Mouse (Mus musculus) Patski (cell line): ENCODE results near the gene Sell. TPM values are rescaled to one million over a fixed set of nuclear protein-coding genes. Genes with fewer than 3 reads are reported as not detected.

Experiments
- ATAC-seq: fragments of 100-300 bp; one replicate; pipeline ENCODE4 v1.8.0; 2021
- CTCF ChIA-PET: fragments of 350-600 bp; sonication (Branson Sonifier 250); formaldehyde crosslinking; loops from one replicate; lab custom pipeline; 2022; ENCODE audit warnings: inconsistent platforms; lab: Charles Lee
- POLR2A ChIA-PET: fragments of 350-600 bp; sonication (Branson Sonifier 250); formaldehyde crosslinking; loops from one replicate; lab custom pipeline; 2022; ENCODE audit warnings: antibody characterized with exemption, inconsistent platforms; lab: Charles Lee
- DNase-seq: peaks from one replicate; pipeline ENCODE4 v3.0.0-alpha.2; 2011; ENCODE audit warnings: low read depth, low spot score
- H3K27me3 ChIP-seq: fragments of 371-371 bp; one replicate; pipeline ENCODE4 v1.5.1; 2021
- CTCF ChIP-seq: fragments of 100-300 bp; IDR thresholded peaks from one replicate; pipeline ENCODE4 v1.5.1; 2021
- in situ Hi-C: fragments of 300-500 bp; cut with MboI; formaldehyde crosslinking; loops from 3 replicates; pipeline ENCODE4 v1.11.1; 2018; ENCODE audit warnings: low pct_unique_long_range_greater_than_20kb, mixed read lengths
- polyA plus RNA-seq: library from polyadenylated mRNA; unstranded; gene quantifications from one replicate; pipeline ENCODE4 v1.2.3, GENCODE M21; 2021

The Sell gene
- polyA plus RNA-seq, 1 experiment from 2014 or later = not detected

DNA sequence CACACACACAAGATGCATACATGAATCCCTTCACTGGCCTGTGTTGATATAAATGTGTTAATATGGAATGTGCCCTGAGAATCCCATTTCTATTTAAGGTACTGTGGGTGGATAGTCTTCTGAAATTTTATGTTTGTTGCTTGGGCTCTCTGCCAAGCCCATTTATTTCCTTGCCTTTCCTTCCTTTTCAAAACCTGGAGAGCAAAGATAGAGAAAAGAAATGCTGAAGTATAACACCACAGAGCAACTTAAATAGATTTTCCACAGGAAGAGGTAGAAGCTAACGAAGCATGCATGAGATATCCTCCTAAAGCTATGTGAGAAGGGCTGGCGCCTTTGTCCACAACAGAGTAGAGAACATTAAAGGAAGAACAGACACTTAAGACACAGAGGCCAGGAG, 48.0 kb downstream of the Sell start:
- peaks cover 41% of the 10 kb centered on the region for H3K27me3 ChIP-seq
- ATAC-seq = no peak
- POLR2A ChIA-PET = no interaction called here
- DNase-seq = no peak
- CTCF ChIA-PET = interaction anchor here (1.0 kb wide), 1 partner anchor 29 kb away, joined by 4 read pairs; no protein-coding TSS in a partner anchor
- no peak for TF ChIP-seq CTCF
- in situ Hi-C loops = no loop called here

DNA sequence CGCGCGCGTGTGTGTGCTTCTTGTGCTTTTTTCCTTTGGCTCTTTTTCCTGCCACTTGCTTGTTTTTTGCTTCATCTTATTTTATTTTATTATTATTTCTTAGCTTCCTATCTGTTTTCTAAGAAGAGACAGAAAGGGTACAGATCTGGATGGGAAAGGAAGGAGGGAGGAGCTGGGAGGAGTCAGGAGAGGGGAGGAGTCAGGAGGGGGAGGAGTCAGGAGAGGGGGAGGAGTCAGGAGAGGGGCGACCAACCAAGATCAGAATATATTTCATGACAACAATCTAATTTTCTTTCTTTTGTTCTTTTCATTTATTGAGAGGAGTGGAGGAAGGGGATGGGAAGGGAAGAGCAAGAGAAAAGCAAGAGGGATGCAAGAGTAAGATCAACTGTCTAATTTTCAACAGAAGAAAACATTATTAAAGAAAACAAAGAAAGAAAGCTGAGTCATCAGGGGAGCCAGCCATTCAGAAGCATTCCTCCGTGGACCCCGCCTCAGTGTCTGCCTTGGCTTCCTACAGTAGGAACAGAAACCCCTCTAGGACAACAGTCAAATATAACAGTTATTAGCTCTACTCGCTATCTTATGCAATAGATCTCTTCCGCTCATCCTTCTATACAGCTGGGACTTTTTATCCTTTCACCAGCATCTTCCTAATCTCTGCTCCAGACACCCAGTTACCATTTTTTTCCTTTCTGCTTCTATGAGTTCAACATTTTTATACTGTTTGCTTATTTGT, 49.0 kb downstream of the Sell start:
- no peak for DNase-seq
- peaks cover 45% of the 10 kb centered on the region for H3K27me3 ChIP-seq
- TF ChIP-seq CTCF = no peak
- CTCF ChIA-PET = no interaction called here
- POLR2A ChIA-PET = no interaction called here
- in situ Hi-C loops = no loop called here
- no peak for ATAC-seq

DNA sequence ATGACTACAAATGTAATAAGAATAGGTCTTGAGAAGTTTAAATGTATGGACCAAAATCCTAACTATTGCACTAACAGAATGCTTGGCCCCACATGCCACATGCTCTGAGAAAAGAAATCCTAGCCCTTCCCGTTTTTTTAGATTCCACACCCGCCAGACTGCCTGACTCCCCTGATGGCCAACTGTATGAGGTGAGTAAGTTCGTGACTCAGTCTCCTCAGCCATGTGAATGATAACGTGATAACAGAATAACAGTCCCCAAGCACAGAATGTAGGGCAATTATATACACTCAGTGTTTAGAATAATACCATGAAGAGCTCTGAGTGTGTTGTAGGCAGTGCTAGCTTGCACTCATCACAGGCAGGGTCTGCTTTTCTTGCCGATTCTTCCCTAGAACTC, 52.5 kb downstream of the Sell start:
- POLR2A ChIA-PET = no interaction called here
- peaks cover 45% of the 10 kb centered on the region for H3K27me3 ChIP-seq
- DNase-seq = no peak
- in situ Hi-C loops = no loop called here
- CTCF ChIA-PET = interaction anchor here (1.0 kb wide), 1 partner anchor 24 kb away, joined by 4 read pairs; no protein-coding TSS in a partner anchor
- ATAC-seq = no peak
- TF ChIP-seq CTCF = no peak

GRCm38 (mm10) chr1:164114947-164115493, 53.2 kb downstream of the Sell start, which contains the start of gene Selp:
Gene Selp, plus strand, starts transcription at chr1:164115264.
- no peak for TF ChIP-seq CTCF
- CTCF ChIA-PET = no interaction called here
- ATAC-seq (no peak), DNase-seq (no peak)
- in situ Hi-C loops = no loop called here
- POLR2A ChIA-PET = no interaction called here
- peaks cover 41% of the 10 kb centered on the region for H3K27me3 ChIP-seq

- ChIA-PET POLR2A (no interaction called here), CTCF (no interaction called here)
- no peak for TF ChIP-seq CTCF
- DNase-seq (no peak), ATAC-seq (no peak)
- H3K27me3 ChIP-seq = peaks cover 38% of the 10 kb centered on the region
- in situ Hi-C loops = no loop called here
Observed at GRCm38 (mm10) chr1:164115647-164116046, 53.9 kb downstream of the Sell start.

DNA sequence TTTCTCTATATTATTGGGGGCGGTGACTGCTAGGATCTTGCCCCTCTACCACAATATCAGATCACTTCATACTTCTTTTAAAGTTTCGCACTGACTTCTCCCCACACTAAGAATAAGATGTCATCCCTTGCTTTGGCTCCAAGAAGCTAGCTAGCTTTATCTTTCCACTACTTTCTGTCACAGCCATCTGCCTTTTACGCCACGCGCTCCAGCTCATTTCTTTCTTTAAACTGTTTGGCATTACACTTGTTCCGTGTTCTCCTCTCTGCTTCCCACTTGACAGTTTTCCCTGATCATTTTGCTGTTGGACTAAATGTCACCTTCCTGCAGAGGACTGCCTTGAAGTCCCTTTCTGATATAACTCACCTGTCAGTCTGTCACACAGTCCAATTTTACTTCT, 56.1 kb downstream of the Sell start:
- CTCF ChIA-PET = interaction anchor here (1.0 kb wide), 1 partner anchor 21 kb away, joined by 3 read pairs; no protein-coding TSS in a partner anchor
- POLR2A ChIA-PET = no interaction called here
- in situ Hi-C loops = no loop called here
- no peak for TF ChIP-seq CTCF
- DNase-seq (no peak), ATAC-seq (no peak)
- H3K27me3 ChIP-seq = peaks cover 52% of the 10 kb centered on the region

DNA sequence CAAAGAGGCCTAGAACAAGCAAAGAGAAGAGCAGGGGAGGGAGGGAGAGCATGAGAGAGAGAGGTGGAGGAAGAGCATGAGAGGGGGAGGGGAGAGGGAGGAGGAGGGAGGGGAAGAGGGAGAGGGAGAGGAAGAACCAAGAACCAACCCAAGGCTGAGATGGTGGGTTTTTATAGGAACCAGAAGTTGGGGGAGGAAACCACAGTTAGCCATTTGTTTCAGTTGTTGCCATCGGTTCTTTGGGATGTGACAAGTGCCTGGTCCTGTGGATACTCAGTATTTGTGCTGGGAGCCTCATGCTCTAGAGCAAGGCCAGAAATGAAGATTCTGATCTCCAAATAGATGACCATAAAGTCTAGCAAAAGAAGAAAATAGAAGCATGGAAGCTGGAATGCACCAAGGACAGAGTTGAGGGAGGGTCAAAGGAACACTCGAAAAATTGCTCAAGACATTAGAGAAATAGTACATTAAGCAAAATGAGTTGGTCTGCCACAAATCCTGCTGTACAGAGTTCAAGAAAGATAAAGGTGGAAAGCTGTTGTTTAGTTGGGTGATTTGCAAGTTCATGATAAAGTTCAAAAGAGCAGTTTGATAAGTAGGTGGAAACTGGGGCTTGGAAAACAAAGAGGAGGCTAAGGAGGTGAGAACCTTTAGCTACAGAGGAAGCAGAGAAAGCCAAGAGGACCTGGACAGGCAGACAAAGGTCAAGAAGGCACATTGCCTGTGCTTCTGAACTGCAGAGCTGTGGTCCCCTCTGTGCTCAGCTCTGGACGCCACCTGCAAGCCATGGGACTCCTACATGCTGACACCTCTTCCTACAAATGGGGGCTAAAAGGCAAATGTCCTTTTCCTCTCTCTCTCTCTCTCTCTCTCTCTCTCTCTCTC, 58.4 kb downstream of the Sell start:
- CTCF ChIA-PET = no interaction called here
- ATAC-seq (no peak), DNase-seq (no peak)
- in situ Hi-C loops = no loop called here
- TF ChIP-seq CTCF = no peak
- POLR2A ChIA-PET = no interaction called here
- peaks cover 50% of the 10 kb centered on the region for H3K27me3 ChIP-seq

- CTCF ChIA-PET = no interaction called here
- TF ChIP-seq CTCF = no peak
- no peak for ATAC-seq
- DNase-seq = no peak
- peaks cover 44% of the 10 kb centered on the region for H3K27me3 ChIP-seq
- POLR2A ChIA-PET = no interaction called here
- in situ Hi-C loops = no loop called here
Observed at GRCm38 (mm10) chr1:164120777-164121158, 59.0 kb downstream of the Sell start.

- in situ Hi-C loops = no loop called here
- DNase-seq (no peak), ATAC-seq (no peak)
- POLR2A ChIA-PET = no interaction called here
- peaks cover 32% of the 10 kb centered on the region for H3K27me3 ChIP-seq
- no peak for TF ChIP-seq CTCF
- CTCF ChIA-PET = no interaction called here
Observed at GRCm38 (mm10) chr1:164123836-164124235, 62.1 kb downstream of the Sell start.

- peaks cover 37% of the 10 kb centered on the region for H3K27me3 ChIP-seq
- ATAC-seq (no peak), DNase-seq (no peak)
- ChIA-PET POLR2A (no interaction called here), CTCF (interaction anchor here (1.0 to 1.4 kb wide), 3 partner anchors 8 to 122 kb away, joined by 3 read pairs; no protein-coding TSS in a partner anchor)
- in situ Hi-C loops = loop anchor here (25.0 kb wide), 1 partner anchor 993 kb away; no protein-coding TSS in a partner anchor
- no peak for TF ChIP-seq CTCF
Observed at GRCm38 (mm10) chr1:164130013-164130412, 68.2 kb downstream of the Sell start.
